Mouse (Mus musculus) cerebellum, postnatal 4 days (tissue): Measurements from ENCODE around the gene Zfp354b.

Experiments
- DNase-seq, 2 experiments: peaks; one replicate each; pipeline ENCODE4 v3.0.0; 2022; ENCODE audit warnings: low spot score in 2 of 2, mixed read lengths in 1 of 2

Zfp354b gene

GRCm38 (mm10) chr11:50886231-50886932 is 45.1 kb downstream of the Zfp354b start:
- DNase-seq: no peak

- no peak for DNase-seq
Observed at GRCm38 (mm10) chr11:50883756-50884155, 47.7 kb downstream of the Zfp354b start.

GRCm38 (mm10) chr11:50878641-50879040 is 52.8 kb downstream of the Zfp354b start:
- no peak for DNase-seq
